Mouse (Mus musculus) CH12.LX (cell line): ENCODE data around the gene Fkbp4. TPM values are rescaled to one million over a fixed set of nuclear protein-coding genes. Genes with fewer than 3 reads are reported as not detected.

ENCODE experiments used
- DNase-seq: peaks from one replicate; pipeline ENCODE4 v3.0.0-alpha.2; 2013; ENCODE audit errors: extremely low read depth
- H3K27ac ChIP-seq: 2 replicates; pipeline ENCODE4 v1.5.1; 2012; ENCODE audit warnings: low read depth, mild to moderate bottlenecking, control low read depth, moderate library complexity; ENCODE audit not compliant: insufficient read depth
- H3K27me3 ChIP-seq: replicated peaks from 2 replicates; pipeline ENCODE3; 2012; ENCODE audit warnings: inconsistent platforms
- H3K36me3 ChIP-seq, 2 experiments: replicated peaks in 1 of 2; 2 replicates each; pipeline versions ENCODE3 to v1.6.1; 2012; ENCODE audit warnings: inconsistent platforms in 1 of 2, low read length in 1 of 2, mild to moderate bottlenecking in 1 of 2, mixed read lengths in 1 of 2, moderate library complexity in 1 of 2; ENCODE audit not compliant: control insufficient read depth in 1 of 2, insufficient read depth in 1 of 2
- H3K4me1 ChIP-seq, 2 experiments: 2 replicates each; pipeline ENCODE4 v1.6.1; 2012; ENCODE audit warnings: inconsistent platforms in 1 of 2, moderate library complexity in 1 of 2; ENCODE audit not compliant: insufficient read depth in 2 of 2, control insufficient read depth in 1 of 2
- H3K4me2 ChIP-seq: 2 replicates; pipeline ENCODE4 v1.6.1; 2012; ENCODE audit warnings: low read depth, mild to moderate bottlenecking, control low read depth; ENCODE audit not compliant: poor library complexity, insufficient read depth, severe bottlenecking
- H3K4me3 ChIP-seq, 3 experiments: fragments of 150-350 bp in 1 of 3; sonication (generic) in 1 of 3; replicated peaks in 1 of 3; 2 replicates each; pipeline versions ENCODE3 to v1.5.1; 2011 to 2012; ENCODE audit warnings: low read depth in 2 of 3, low read length in 2 of 3, mild to moderate bottlenecking in 2 of 3, moderate library complexity in 2 of 3, control low read depth in 1 of 3, improper control_type of control experiment in 1 of 3, inconsistent platforms in 1 of 3, mixed read lengths in 1 of 3; ENCODE audit not compliant: poor library complexity in 1 of 3
- H3K79me2 ChIP-seq: replicated peaks from 2 replicates; pipeline ENCODE4 v1.6.1; 2012; ENCODE audit warnings: mild to moderate bottlenecking, moderate library complexity; ENCODE audit not compliant: control insufficient read depth, poor library complexity, insufficient read depth, severe bottlenecking; ENCODE audit errors: extremely low read depth
- H3K9ac ChIP-seq: 2 replicates; pipeline ENCODE4 v1.6.1; 2012; ENCODE audit warnings: low read depth, mild to moderate bottlenecking, control low read depth, moderate library complexity; ENCODE audit not compliant: insufficient read depth
- H3K9me3 ChIP-seq: replicated peaks from 2 replicates; pipeline ENCODE3; 2012; ENCODE audit warnings: low read length, inconsistent platforms, mixed read lengths
- BHLHE40 ChIP-seq: IDR thresholded peaks from 2 replicates; pipeline ENCODE4 v1.6.1; 2011; ENCODE audit warnings: mild to moderate bottlenecking, low read depth, low read length, improper control_type of control experiment
- CHD1 ChIP-seq: IDR thresholded peaks from 2 replicates; pipeline ENCODE4 v1.6.1; 2012; ENCODE audit warnings: low read depth, low read length, improper control_type of control experiment, inconsistent platforms
- CHD2 ChIP-seq: IDR thresholded peaks from 2 replicates; pipeline ENCODE4 v1.6.1; 2011; ENCODE audit warnings: low read length, improper control_type of control experiment
- CTCF ChIP-seq, 2 experiments: IDR thresholded peaks in 1 of 2; conservative IDR thresholded peaks in 1 of 2; 2 replicates each; pipeline ENCODE4 v1.5.1; 2011 to 2012; ENCODE audit warnings: low read depth in 2 of 2, low read length in 2 of 2, improper control_type of control experiment in 1 of 2, inconsistent platforms in 1 of 2, mild to moderate bottlenecking in 1 of 2, moderate library complexity in 1 of 2
- E2F4 ChIP-seq: IDR thresholded peaks from 2 replicates; pipeline ENCODE4 v1.6.1; 2011; ENCODE audit warnings: low read depth, low read length, improper control_type of control experiment; ENCODE audit not compliant: insufficient replicate concordance
- ELF1 ChIP-seq: IDR thresholded peaks from 2 replicates; pipeline ENCODE4 v1.6.1; 2014; ENCODE audit warnings: low read depth, mild to moderate bottlenecking, inconsistent platforms, low read length, improper control_type of control experiment
- EP300 ChIP-seq: IDR thresholded peaks from 2 replicates; pipeline ENCODE4 v1.6.1; 2011; ENCODE audit warnings: low read length, improper control_type of control experiment
- ETS1 ChIP-seq: conservative IDR thresholded peaks from 2 replicates; pipeline ENCODE4 v1.6.1; 2012; ENCODE audit warnings: low read depth, mild to moderate bottlenecking, inconsistent platforms, low read length, improper control_type of control experiment, moderate library complexity
- GABPA ChIP-seq: IDR thresholded peaks from 2 replicates; pipeline ENCODE4 v1.6.1; 2012; ENCODE audit warnings: low read depth, low read length, improper control_type of control experiment, inconsistent platforms; ENCODE audit not compliant: insufficient replicate concordance
- HCFC1 ChIP-seq: IDR thresholded peaks from 2 replicates; pipeline ENCODE4 v1.6.1; 2012; ENCODE audit warnings: low read depth, mild to moderate bottlenecking, inconsistent platforms, low read length, improper control_type of control experiment
- IRF4 ChIP-seq: IDR thresholded peaks from 2 replicates; pipeline ENCODE4 v1.6.1; 2014; ENCODE audit warnings: low read depth, mild to moderate bottlenecking, inconsistent platforms, low read length, improper control_type of control experiment
- JUN ChIP-seq: IDR thresholded peaks from 2 replicates; pipeline ENCODE4 v1.6.1; 2011; ENCODE audit warnings: low read depth, mild to moderate bottlenecking, low read length, improper control_type of control experiment, moderate library complexity; ENCODE audit not compliant: insufficient read depth
- JUND ChIP-seq: conservative IDR thresholded peaks from 2 replicates; pipeline ENCODE4 v1.6.1; 2011; ENCODE audit warnings: low read depth, low read length, improper control_type of control experiment
- KAT2A ChIP-seq: IDR thresholded peaks from 2 replicates; pipeline ENCODE4 v1.6.1; 2012; ENCODE audit warnings: low read length, improper control_type of control experiment, inconsistent platforms; ENCODE audit not compliant: insufficient replicate concordance
- MAFK ChIP-seq: IDR thresholded peaks from 2 replicates; pipeline ENCODE4 v1.6.1; 2011; ENCODE audit warnings: low read length, improper control_type of control experiment; ENCODE audit not compliant: insufficient replicate concordance
- MAX ChIP-seq: IDR thresholded peaks from 2 replicates; pipeline ENCODE4 v1.6.1; 2011; ENCODE audit warnings: low read length, improper control_type of control experiment
- MAZ ChIP-seq: IDR thresholded peaks from 2 replicates; pipeline ENCODE4 v1.6.1; 2012; ENCODE audit warnings: low read depth, mild to moderate bottlenecking, inconsistent platforms, low read length, improper control_type of control experiment, moderate library complexity
- MEF2A ChIP-seq: IDR thresholded peaks from 2 replicates; pipeline ENCODE4 v1.6.1; 2014; ENCODE audit warnings: low read depth, mild to moderate bottlenecking, inconsistent platforms, low read length, improper control_type of control experiment, borderline replicate concordance
- MXI1 ChIP-seq: IDR thresholded peaks from 2 replicates; pipeline ENCODE4 v1.6.1; 2011; ENCODE audit warnings: mild to moderate bottlenecking, low read depth, low read length, improper control_type of control experiment
- MYC ChIP-seq: IDR thresholded peaks from 2 replicates; pipeline ENCODE4 v1.6.1; 2011; ENCODE audit warnings: low read depth, mild to moderate bottlenecking, improper control_type of control experiment, low read length
- NELFE ChIP-seq: IDR thresholded peaks from 2 replicates; pipeline ENCODE4 v1.6.1; 2011; ENCODE audit warnings: low read depth, low read length, improper control_type of control experiment
- NRF1 ChIP-seq: IDR thresholded peaks from 2 replicates; pipeline ENCODE4 v1.6.1; 2014; ENCODE audit warnings: low read depth, mild to moderate bottlenecking, inconsistent platforms, low read length, improper control_type of control experiment, moderate library complexity
- PAX5 ChIP-seq: IDR thresholded peaks from 2 replicates; pipeline ENCODE4 v1.6.1; 2012; ENCODE audit warnings: low read length, inconsistent platforms, mixed read lengths
- POLR2A ChIP-seq: IDR thresholded peaks from 2 replicates; pipeline ENCODE4 v1.6.1; 2011; ENCODE audit warnings: low read depth, mild to moderate bottlenecking, improper control_type of control experiment, low read length
- POLR2AphosphoS2 ChIP-seq: IDR thresholded peaks from 2 replicates; pipeline ENCODE4 v1.6.1; 2011; ENCODE audit warnings: low read depth, low read length, improper control_type of control experiment
- RAD21 ChIP-seq: IDR thresholded peaks from 2 replicates; pipeline ENCODE4 v1.6.1; 2011; ENCODE audit warnings: low read depth, mild to moderate bottlenecking, low read length, improper control_type of control experiment, moderate library complexity
- RCOR1 ChIP-seq: conservative IDR thresholded peaks from 2 replicates; pipeline ENCODE4 v1.6.1; 2012; ENCODE audit warnings: low read depth, mild to moderate bottlenecking, inconsistent platforms, low read length, improper control_type of control experiment
- SIN3A ChIP-seq: IDR thresholded peaks from 2 replicates; pipeline ENCODE4 v1.6.1; 2012; ENCODE audit warnings: low read length, improper control_type of control experiment, inconsistent platforms
- SMC3 ChIP-seq: IDR thresholded peaks from 2 replicates; pipeline ENCODE4 v1.6.1; 2011; ENCODE audit warnings: low read depth, low read length, improper control_type of control experiment
- TBP ChIP-seq: conservative IDR thresholded peaks from 2 replicates; pipeline ENCODE4 v1.6.1; 2011; ENCODE audit warnings: low read depth, low read length, improper control_type of control experiment
- TCF12 ChIP-seq: IDR thresholded peaks from 2 replicates; pipeline ENCODE4 v1.6.1; 2014; ENCODE audit warnings: low read depth, mild to moderate bottlenecking, inconsistent platforms, low read length, improper control_type of control experiment
- UBTF ChIP-seq: IDR thresholded peaks from 2 replicates; pipeline ENCODE4 v1.6.1; 2012; ENCODE audit warnings: low read depth, mild to moderate bottlenecking, inconsistent platforms, low read length, improper control_type of control experiment, moderate library complexity
- USF1 ChIP-seq: IDR thresholded peaks from 2 replicates; pipeline ENCODE4 v1.6.1; 2014; ENCODE audit warnings: low read depth, mild to moderate bottlenecking, inconsistent platforms, low read length, improper control_type of control experiment
- USF2 ChIP-seq: conservative IDR thresholded peaks from 2 replicates; pipeline ENCODE4 v1.6.1; 2011; ENCODE audit warnings: low read depth, low read length, improper control_type of control experiment
- ZC3H11A ChIP-seq: IDR thresholded peaks from 2 replicates; pipeline ENCODE4 v1.6.1; 2012; ENCODE audit warnings: low read depth, mild to moderate bottlenecking, inconsistent platforms, low read length, improper control_type of control experiment
- ZKSCAN1 ChIP-seq: IDR thresholded peaks from 2 replicates; pipeline ENCODE4 v1.6.1; 2012; ENCODE audit warnings: low read depth, inconsistent platforms, low read length, improper control_type of control experiment, borderline replicate concordance
- ZMIZ1 ChIP-seq: IDR thresholded peaks from 2 replicates; pipeline ENCODE4 v1.6.1; 2012; ENCODE audit warnings: low read depth, mild to moderate bottlenecking, inconsistent platforms, low read length, improper control_type of control experiment
- ZNF384 ChIP-seq: IDR thresholded peaks from 2 replicates; pipeline ENCODE4 v1.6.1; 2012; ENCODE audit warnings: low read depth, low read length, improper control_type of control experiment, inconsistent platforms
- dilution Hi-C: fragments of 300-500 bp; cut with MboI; formaldehyde crosslinking; loops from 2 replicates; pipeline ENCODE4 v1.14.3; 2020; ENCODE audit warnings: low sequenced_read_pairs; ENCODE audit not compliant: extremely low pct_unique_long_range_greater_than_20kb, extremely low pct_ligation_motif_present
- in situ Hi-C: fragments of 300-500 bp; cut with MboI; formaldehyde crosslinking; loops from 3 replicates; pipeline ENCODE4 v1.14.3; 2019; ENCODE audit warnings: low sequenced_read_pairs, low pct_ligation_motif_present, low pct_unique_long_range_greater_than_20kb, mixed read lengths
- polyA plus RNA-seq: library from polyadenylated mRNA; unstranded; fragments of >175 nt; gene quantifications from 2 replicates; pipeline ENCODE4 v1.2.1, GENCODE M21; 2012; ENCODE audit warnings: low read depth; ENCODE audit not compliant: insufficient read length
- total RNA-seq, 2 experiments: library from RNA; depleted of rRNA; stranded (reverse); fragments of 300-350 nt in 1 of 2; fragments of >200 nt in 1 of 2; gene quantifications; 2 replicates each; pipeline ENCODE4 v1.2.3; 2012 to 2014

Fkbp4 gene
- total and polyA plus RNA-seq, 3 experiments = 198 to 304 (median 265) TPM

GRCm38 (mm10) chr6:128416169-128416568, 22.3 kb downstream of the Fkbp4 start:
- DNase-seq = no peak
- Histone ChIP-seq H3K9me3 (no peaks in the 10 kb centered on the region), H3K36me3 (peaks cover 33 to 65% of the 10 kb centered on the region in 2 experiments), H3K4me2 (peak overlapping the region; percentile 10; the same call in 1 of the 2 replicates), H3K4me1 (peaks cover 5 to 11% of the 10 kb centered on the region in 2 experiments)
- dilution Hi-C loops = no loop called here
- TF ChIP-seq NELFE = no peak
- TF ChIP-seq ZC3H11A = no peak
- TF ChIP-seq GABPA = no peak
- TF ChIP-seq MAFK = no peak
- TF ChIP-seq CHD1 = no peak
- no peak for TF ChIP-seq TCF12
- no peak for TF ChIP-seq ZMIZ1
- no peak for TF ChIP-seq MAZ
- no peak for TF ChIP-seq ELF1
- no peak for TF ChIP-seq CTCF (conservative IDR thresholded peaks at IDR 0.05 in 1 of 2, IDR thresholded peaks at IDR 0.05 in 1 of 2; ENCODE audit: low read depth in 2 of 2, low read length in 2 of 2)
- no peak for TF ChIP-seq MAX
- TF ChIP-seq SIN3A = no peak
- no peak for TF ChIP-seq UBTF
- no peak for TF ChIP-seq E2F4
- peak; percentile 68; the same call in 1 of the 2 replicates for TF ChIP-seq JUND
- TF ChIP-seq CHD2 = no peak
- TF ChIP-seq POLR2A = no peak
- peak; percentile 44; the same call in 1 of the 2 replicates for TF ChIP-seq MYC
- TF ChIP-seq NRF1 = no peak
- peak; percentile 73 for TF ChIP-seq IRF4
- TF ChIP-seq SMC3 = no peak
- TF ChIP-seq ZKSCAN1 = no peak
- TF ChIP-seq USF2 = peak; percentile 52
- TF ChIP-seq ETS1 = no peak
- TF ChIP-seq JUN = peak; percentile 43; the same call in 1 of the 2 replicates
- TF ChIP-seq MXI1 = no peak
- TF ChIP-seq RAD21 = no peak
- no peak for TF ChIP-seq HCFC1
- no peak for TF ChIP-seq POLR2AphosphoS2
- TF ChIP-seq EP300 = peak; percentile 13; the same call in 1 of the 2 replicates
- TF ChIP-seq USF1 = peak; percentile 55
- no peak for TF ChIP-seq TBP
- no peak for TF ChIP-seq PAX5
- TF ChIP-seq BHLHE40 = peak; percentile 70; the same call in 1 of the 2 replicates
- no peak for TF ChIP-seq ZNF384
- no peak for TF ChIP-seq KAT2A
- TF ChIP-seq RCOR1 = no peak
- no peak for TF ChIP-seq MEF2A
- TF ChIP-seq, all 38 proteins: peak for 8
- Histone ChIP-seq H3K27me3 (no peaks in the 10 kb centered on the region), H3K9ac (no peak overlapping the region), H3K79me2 (peaks cover 7% of the 10 kb centered on the region), H3K27ac (no peak overlapping the region), H3K4me3 (no peak overlapping the region)
- in situ Hi-C loops = no loop called here
